Mouse (Mus musculus) liver, adult 2 months (tissue): Measurements from ENCODE around the gene Dync1li1.

Source experiments
- CTCF ChIP-seq: fragments of 200-500 bp; IDR thresholded peaks from 2 replicates; pipeline ENCODE4 v1.5.1; 2011; ENCODE audit warnings: low read depth, low read length, control low read depth
- POLR2A ChIP-seq: fragments of 200-500 bp; IDR thresholded peaks from 2 replicates; pipeline ENCODE4 v1.6.1; 2011; ENCODE audit warnings: low read length, control low read depth; ENCODE audit not compliant: insufficient read depth; ENCODE audit errors: extremely low read depth

DNA sequence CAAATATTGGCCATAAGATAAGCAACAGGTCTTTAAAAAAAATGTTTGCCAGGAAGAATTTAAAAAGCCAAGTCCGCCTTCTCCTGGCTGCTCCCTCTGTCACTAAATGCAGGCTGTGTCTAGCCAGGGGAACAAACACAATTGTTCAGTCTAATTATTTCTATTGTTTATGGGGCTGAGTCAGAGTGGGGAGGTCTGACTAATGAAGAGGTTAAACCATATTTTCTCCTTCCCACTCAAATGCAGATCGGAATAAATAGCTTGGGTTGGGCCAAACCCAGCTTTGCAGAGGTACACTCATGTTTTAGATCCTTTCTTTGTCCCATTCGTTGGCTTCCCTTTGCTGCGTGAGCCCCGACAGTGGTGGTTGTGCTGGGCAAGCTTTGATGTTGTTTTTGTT, 39.2 kb upstream of the Dync1li1 start:
- TF ChIP-seq CTCF (no peak), POLR2A (no peak)
